Mouse (Mus musculus) limb, embryonic 14.5 days (tissue): ENCODE results near the gene Spata32. TPM values are rescaled to one million over a fixed set of nuclear protein-coding genes. Genes with fewer than 3 reads are reported as not detected.

ENCODE experiments used
- ATAC-seq: fragments of 200-750 bp; cut with Nextera tagmentation; 2 replicates; pipeline ENCODE4 v1.8.0; 2017; ENCODE audit warnings: low read depth, moderate number of reproducible peaks, moderate TSS enrichment; ENCODE audit not compliant: low FRiP score
- DNase-seq: peaks from one replicate; pipeline ENCODE4 v3.0.0-alpha.2; 2015; ENCODE audit warnings: low spot score
- H3K27ac ChIP-seq: fragments of 300-500 bp; sonication (generic); replicated peaks from 2 replicates; pipeline ENCODE4 v1.5.1; 2014; ENCODE audit warnings: low read depth, mild to moderate bottlenecking, low read length, moderate library complexity, mixed read lengths
- H3K27me3 ChIP-seq: fragments of 300-500 bp; sonication (generic); 2 replicates; pipeline ENCODE4 v1.6.1; 2014; ENCODE audit warnings: low read length, mixed read lengths; ENCODE audit not compliant: control insufficient read depth, insufficient read depth
- H3K36me3 ChIP-seq: fragments of 300-500 bp; sonication (generic); 2 replicates; pipeline ENCODE4 v1.6.1; 2014; ENCODE audit warnings: mild to moderate bottlenecking, low read length, moderate library complexity, mixed read lengths; ENCODE audit not compliant: control insufficient read depth, insufficient read depth
- H3K4me1 ChIP-seq: fragments of 300-500 bp; sonication (generic); 2 replicates; pipeline ENCODE4 v1.6.1; 2014; ENCODE audit warnings: antibody characterized with exemption, low read length, mixed read lengths; ENCODE audit not compliant: control insufficient read depth, insufficient read depth
- H3K4me2 ChIP-seq: fragments of 300-500 bp; sonication (generic); replicated peaks from 2 replicates; pipeline ENCODE4 v1.6.1; 2014; ENCODE audit warnings: low read depth, mild to moderate bottlenecking, low read length, moderate library complexity; ENCODE audit not compliant: severe bottlenecking
- H3K4me3 ChIP-seq: fragments of 300-500 bp; sonication (generic); replicated peaks from 2 replicates; pipeline ENCODE4 v1.5.1; 2014; ENCODE audit warnings: low read length
- H3K9ac ChIP-seq: fragments of 300-500 bp; sonication (generic); 2 replicates; pipeline ENCODE4 v1.6.1; 2014; ENCODE audit warnings: mild to moderate bottlenecking, low read depth, low read length, moderate library complexity; ENCODE audit not compliant: severe bottlenecking
- H3K9me3 ChIP-seq: fragments of 300-500 bp; sonication (generic); 2 replicates; pipeline ENCODE4 v1.6.1; 2016; ENCODE audit warnings: low read length; ENCODE audit not compliant: control insufficient read depth
- POLR2A ChIP-seq: fragments of 200-500 bp; IDR thresholded peaks from 2 replicates; pipeline ENCODE4 v1.8.0; 2012; ENCODE audit warnings: inconsistent platforms, mild to moderate bottlenecking, moderate library complexity, borderline replicate concordance; ENCODE audit not compliant: insufficient read depth, insufficient read length; ENCODE audit errors: extremely low read depth
- WGBS: fragments of 180-500 bp; shearing (Covaris S2); extraction: QIAGEN DNeasy Blood & Tissue Kit; methylation state at CpG from one replicate; pipeline ENCODE4 v1.1.7; 2014; 5-methylcytosine and 5-hydroxymethylcytosine counted together
- polyA plus RNA-seq, 2 experiments: library from polyadenylated mRNA; depleted of rRNA in 1 of 2; stranded (reverse) in 1 of 2; unstranded in 1 of 2; fragments of >200 nt; fragmentation: Nextera tagmentation in 1 of 2; extraction: Ambion mirVana in 1 of 2; gene quantifications; 2 replicates each; pipeline versions ENCODE4 v1.2.1 to v1.2.3; 2012 to 2014

Spata32 gene
- polyA plus RNA-seq, 2 experiments, result not detected

DNA sequence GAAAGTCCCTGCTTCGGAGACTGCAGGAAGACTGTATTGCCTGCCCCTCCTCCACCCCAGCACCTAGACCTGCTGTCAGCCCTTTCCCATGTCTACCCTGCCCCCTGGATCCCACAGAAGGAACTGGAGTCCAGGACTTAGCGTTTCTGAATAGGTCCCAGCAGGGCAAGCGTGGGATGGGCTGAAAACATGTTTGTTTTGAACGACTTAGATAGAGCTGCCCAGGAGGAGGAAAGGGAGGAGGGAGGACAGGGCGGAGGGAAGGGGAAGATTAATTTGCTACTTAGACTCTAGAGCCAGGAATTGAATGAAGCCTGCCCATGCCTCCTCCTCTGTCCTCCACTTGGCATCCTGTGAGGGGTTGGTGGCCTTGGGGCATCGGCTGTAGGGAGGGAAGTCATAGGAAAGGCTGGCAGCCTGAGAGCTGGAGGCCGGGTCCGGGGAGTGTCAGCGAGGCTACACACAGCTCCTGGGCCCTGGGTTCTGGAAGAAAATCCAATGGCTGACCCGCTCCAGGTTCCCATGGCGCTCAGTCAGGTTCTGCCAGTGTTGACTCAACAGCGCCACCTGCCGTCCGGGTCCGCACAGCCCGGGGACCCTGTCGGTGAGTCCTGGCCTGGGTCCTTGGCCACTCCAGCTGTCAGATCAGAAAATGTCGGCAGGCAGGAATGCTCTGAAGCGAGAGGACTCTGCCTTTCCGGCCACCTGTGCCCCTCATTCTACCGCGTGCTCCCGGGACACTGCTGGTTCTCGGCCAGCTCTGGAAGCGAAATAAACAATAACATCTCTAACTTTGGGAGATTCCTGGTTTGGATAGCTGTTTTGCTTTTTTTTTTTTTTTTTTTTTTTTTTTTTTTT lies 59.4 kb downstream of the Spata32 start:
- H3K36me3 ChIP-seq, result no peaks in the 10 kb centered on the region
- no peak overlapping the region for H3K27ac ChIP-seq
- H3K4me3 ChIP-seq, result peak overlapping the region; percentile 21
- 2% methylated on average over 24 of the region's 25 CpGs for WGBS
- 0 out of 2 replicates have a peak overlapping the region, but pooled peaks have one; percentile 22 for H3K9ac ChIP-seq
- ATAC-seq, result peak; percentile 92
- no peaks in the 10 kb centered on the region for H3K9me3 ChIP-seq
- no peaks in the 10 kb centered on the region for H3K27me3 ChIP-seq
- peak; percentile 90 for DNase-seq
- TF ChIP-seq POLR2A, result no peak
- H3K4me2 ChIP-seq, result peak overlapping the region; percentile 49
- peaks cover 3% of the 10 kb centered on the region; the same call in 1 of the 2 replicates for H3K4me1 ChIP-seq

Other genes starting within 250 kb of the Spata32 start
- 45.9 and 48.9 TPM in 2 replicates for gene Nmt1, start 190.2 kb downstream of the Spata32 start, polyA plus RNA-seq (2012; rRNA removed)
- gene Nmt1, start 190.2 kb downstream of the Spata32 start, polyA plus RNA-seq (2014; fragmentation: Nextera tagmentation; extraction: Ambion mirVana), result 50.2 and 53.9 TPM in 2 replicates
- 182 and 259 TPM in 2 replicates for gene Dcakd, start 190.1 kb downstream of the Spata32 start, polyA plus RNA-seq (2012; rRNA removed)
- gene Dcakd, start 190.1 kb downstream of the Spata32 start, polyA plus RNA-seq (2014; fragmentation: Nextera tagmentation; extraction: Ambion mirVana), result 173 and 185 TPM in 2 replicates
- gene Plcd3, start 116.8 kb downstream of the Spata32 start, polyA plus RNA-seq (2012; rRNA removed), result 10.3 and 13.2 TPM in 2 replicates
- gene Plcd3, start 116.8 kb downstream of the Spata32 start, polyA plus RNA-seq (2014; fragmentation: Nextera tagmentation; extraction: Ambion mirVana), result 3.8 and 4.9 TPM in 2 replicates
- 11.2 and 14.2 TPM in 2 replicates for gene Acbd4, start 116.8 kb downstream of the Spata32 start, polyA plus RNA-seq (2012; rRNA removed)
- 20.2 and 25.2 TPM in 2 replicates for gene Acbd4, start 116.8 kb downstream of the Spata32 start, polyA plus RNA-seq (2014; fragmentation: Nextera tagmentation; extraction: Ambion mirVana)
- 17.7 and 21.1 TPM in 2 replicates for gene Hexim1, start 102.2 kb downstream of the Spata32 start, polyA plus RNA-seq (2012; rRNA removed)
- gene Hexim1, start 102.2 kb downstream of the Spata32 start, polyA plus RNA-seq (2014; fragmentation: Nextera tagmentation; extraction: Ambion mirVana), result 7.5 and 8.4 TPM in 2 replicates
- 9.4 and 10.8 TPM in 2 replicates for gene Hexim2, start 86.0 kb downstream of the Spata32 start, polyA plus RNA-seq (2012; rRNA removed)
- 8.6 and 11.1 TPM in 2 replicates for gene Hexim2, start 86.0 kb downstream of the Spata32 start, polyA plus RNA-seq (2014; fragmentation: Nextera tagmentation; extraction: Ambion mirVana)
- 3.7 and 3.8 TPM in 2 replicates for gene Fmnl1, start 47.3 kb downstream of the Spata32 start, polyA plus RNA-seq (2012; rRNA removed)
- 2.5 and 2.6 TPM in 2 replicates for gene Fmnl1, start 47.3 kb downstream of the Spata32 start, polyA plus RNA-seq (2014; fragmentation: Nextera tagmentation; extraction: Ambion mirVana)
- gene 1700023F06Rik, start 9.9 kb downstream of the Spata32 start, polyA plus RNA-seq (2012; rRNA removed), result 0.56 and 0.57 TPM in 2 replicates
- gene 1700023F06Rik, start 9.9 kb downstream of the Spata32 start, polyA plus RNA-seq (2014; fragmentation: Nextera tagmentation; extraction: Ambion mirVana), result 0.88 and 1.5 TPM in 2 replicates
- 10.0 and 11.6 TPM in 2 replicates for gene Map3k14, start 49.0 kb upstream of the Spata32 start, polyA plus RNA-seq (2012; rRNA removed)
- 4.0 and 4.6 TPM in 2 replicates for gene Map3k14, start 49.0 kb upstream of the Spata32 start, polyA plus RNA-seq (2014; fragmentation: Nextera tagmentation; extraction: Ambion mirVana)
- 14.1 and 16.7 TPM in 2 replicates for gene Arhgap27, start 145.3 kb upstream of the Spata32 start, polyA plus RNA-seq (2012; rRNA removed)
- gene Arhgap27, start 145.3 kb upstream of the Spata32 start, polyA plus RNA-seq (2014; fragmentation: Nextera tagmentation; extraction: Ambion mirVana), result 8.4 and 9.4 TPM in 2 replicates
- gene Plekhm1, start 194.3 kb upstream of the Spata32 start, polyA plus RNA-seq (2012; rRNA removed), result 11.8 and 13.9 TPM in 2 replicates
- 9.6 and 10.7 TPM in 2 replicates for gene Plekhm1, start 194.3 kb upstream of the Spata32 start, polyA plus RNA-seq (2014; fragmentation: Nextera tagmentation; extraction: Ambion mirVana)